Mouse (Mus musculus) stomach, embryonic 15.5 days (tissue): ENCODE measurements around the gene Hint2. TPM values are rescaled to one million over a fixed set of nuclear protein-coding genes. Genes with fewer than 3 reads are reported as not detected.

ENCODE experiments used
- ATAC-seq: fragments of 200-750 bp; cut with Nextera tagmentation; 2 replicates; pipeline ENCODE4 v1.8.0; 2017; ENCODE audit warnings: low read depth, moderate number of reproducible peaks, moderate TSS enrichment; ENCODE audit not compliant: insufficient read depth, low FRiP score
- H3K27ac ChIP-seq: fragments of 300-500 bp; sonication (generic); 2 replicates; pipeline ENCODE4 v1.5.1; 2015; ENCODE audit warnings: mild to moderate bottlenecking, inconsistent platforms
- H3K27me3 ChIP-seq: fragments of 300-500 bp; sonication (generic); replicated peaks from 2 replicates; pipeline ENCODE4 v1.6.1; 2015; ENCODE audit warnings: inconsistent platforms
- H3K36me3 ChIP-seq: fragments of 300-500 bp; sonication (generic); 2 replicates; pipeline ENCODE4 v1.6.1; 2015; ENCODE audit warnings: inconsistent platforms
- H3K4me1 ChIP-seq: fragments of 300-500 bp; sonication (generic); 2 replicates; pipeline ENCODE4 v1.6.1; 2015; ENCODE audit warnings: inconsistent platforms
- H3K4me2 ChIP-seq: fragments of 300-500 bp; sonication (generic); 2 replicates; pipeline ENCODE4 v1.6.1; 2015; ENCODE audit warnings: mild to moderate bottlenecking, inconsistent platforms
- H3K4me3 ChIP-seq: fragments of 300-500 bp; sonication (generic); replicated peaks from 2 replicates; pipeline ENCODE4 v1.5.1; 2015; ENCODE audit warnings: inconsistent platforms
- H3K9ac ChIP-seq: fragments of 300-500 bp; sonication (generic); 2 replicates; pipeline ENCODE4 v1.6.1; 2015; ENCODE audit warnings: inconsistent platforms
- H3K9me3 ChIP-seq: fragments of 300-500 bp; sonication (generic); 2 replicates; pipeline ENCODE4 v1.6.1; 2016; ENCODE audit warnings: inconsistent platforms
- WGBS: fragments of 180-500 bp; shearing (Covaris S2); methylation state at CpG from one replicate; pipeline ENCODE4 v1.1.7; 2015; 5-methylcytosine and 5-hydroxymethylcytosine counted together
- polyA plus RNA-seq: library from polyadenylated mRNA; unstranded; fragments of >200 nt; fragmentation: Nextera tagmentation; extraction: Ambion mirVana; gene quantifications from 2 replicates; pipeline ENCODE4 v1.2.1, GENCODE M21; 2015

Hint2 gene
- polyA plus RNA-seq, 1 experiment from 2014 or later = 108 TPM

GRCm38 (mm10) chr4:43679416-43680043 is 23.3 kb upstream of the Hint2 start:
- no peak overlapping the region for H3K9ac ChIP-seq
- no peak overlapping the region for H3K4me3 ChIP-seq
- peaks cover 13% of the 10 kb centered on the region for H3K36me3 ChIP-seq
- H3K4me1 ChIP-seq = no peaks in the 10 kb centered on the region
- 78% methylated on average over 7 of the region's 7 CpGs for WGBS
- no peak for ATAC-seq
- H3K27me3 ChIP-seq = no peaks in the 10 kb centered on the region
- H3K27ac ChIP-seq = no peak overlapping the region
- H3K4me2 ChIP-seq = no peak overlapping the region
- H3K9me3 ChIP-seq = no peaks in the 10 kb centered on the region

GRCm38 (mm10) chr4:43678541-43678940 is 22.3 kb upstream of the Hint2 start:
- no peak for ATAC-seq

GRCm38 (mm10) chr4:43675608-43676007 is 19.3 kb upstream of the Hint2 start:
- WGBS = 65% methylated on average over 4 of the region's 4 CpGs
- H3K9ac ChIP-seq = no peak overlapping the region
- no peak for ATAC-seq

More at GRCm38 (mm10) chr4:43678541-43678940, 22.3 kb upstream of the Hint2 start:
- H3K9me3 ChIP-seq = no peaks in the 10 kb centered on the region
- peaks cover 13% of the 10 kb centered on the region for H3K36me3 ChIP-seq
- no peak overlapping the region for H3K9ac ChIP-seq
- WGBS = 89% methylated on average over 6 of the region's 6 CpGs
- no peaks in the 10 kb centered on the region for H3K4me1 ChIP-seq
- no peak overlapping the region for H3K4me3 ChIP-seq
- H3K27me3 ChIP-seq = no peaks in the 10 kb centered on the region
- H3K4me2 ChIP-seq = no peak overlapping the region
- H3K27ac ChIP-seq = no peak overlapping the region

GRCm38 (mm10) chr4:43674974-43675373 is 18.7 kb upstream of the Hint2 start:
- H3K27me3 ChIP-seq = no peaks in the 10 kb centered on the region

More at GRCm38 (mm10) chr4:43675608-43676007, 19.3 kb upstream of the Hint2 start:
- Histone ChIP-seq H3K27ac (no peak overlapping the region), H3K4me1 (no peaks in the 10 kb centered on the region), H3K27me3 (no peaks in the 10 kb centered on the region), H3K4me2 (no peak overlapping the region), H3K9me3 (no peaks in the 10 kb centered on the region), H3K36me3 (peaks cover 6% of the 10 kb centered on the region), H3K4me3 (no peak overlapping the region)

GRCm38 (mm10) chr4:43673703-43674102 is 17.4 kb upstream of the Hint2 start:
- no peak for ATAC-seq
- no peak overlapping the region for H3K4me3 ChIP-seq
- H3K4me2 ChIP-seq = no peak overlapping the region
- no peak overlapping the region for H3K9ac ChIP-seq
- H3K27ac ChIP-seq = no peak overlapping the region
- 77% methylated on average over 8 of the region's 8 CpGs for WGBS
- H3K4me1 ChIP-seq = peaks cover 12% of the 10 kb centered on the region
- H3K36me3 ChIP-seq = peaks cover 6% of the 10 kb centered on the region
- no peaks in the 10 kb centered on the region for H3K9me3 ChIP-seq
- H3K27me3 ChIP-seq = no peaks in the 10 kb centered on the region

More at GRCm38 (mm10) chr4:43674974-43675373, 18.7 kb upstream of the Hint2 start:
- Histone ChIP-seq H3K4me3 (no peak overlapping the region), H3K9ac (no peak overlapping the region), H3K4me2 (no peak overlapping the region), H3K27ac (no peak overlapping the region), H3K36me3 (peaks cover 6% of the 10 kb centered on the region), H3K4me1 (0 out of 2 replicates have a peak, but pooled peaks cover 3% of the 10 kb centered on the region), H3K9me3 (no peaks in the 10 kb centered on the region)
- 72% methylated on average over 5 of the region's 5 CpGs for WGBS
- no peak for ATAC-seq

GRCm38 (mm10) chr4:43672070-43672469 is 15.8 kb upstream of the Hint2 start:
- no peak for ATAC-seq
- no peaks in the 10 kb centered on the region for H3K9me3 ChIP-seq
- H3K27me3 ChIP-seq = no peaks in the 10 kb centered on the region
- no peak overlapping the region for H3K4me2 ChIP-seq
- WGBS = 4% methylated on average over 2 of the region's 2 CpGs
- no peak overlapping the region for H3K27ac ChIP-seq
- H3K36me3 ChIP-seq = peaks cover 2% of the 10 kb centered on the region
- H3K4me3 ChIP-seq = no peak overlapping the region
- H3K4me1 ChIP-seq = peaks cover 14% of the 10 kb centered on the region
- H3K9ac ChIP-seq = no peak overlapping the region

- H3K27ac ChIP-seq = 0 out of 2 replicates have a peak overlapping the region, but pooled peaks have one; percentile 31
- 1% methylated on average over 24 of the region's 25 CpGs for WGBS
- 0 out of 2 replicates have a peak, but pooled peaks cover 3% of the 10 kb centered on the region for H3K27me3 ChIP-seq
- H3K9ac ChIP-seq = peak overlapping the region; percentile 90
- H3K4me3 ChIP-seq = peak overlapping the region; percentile 84
- peak; percentile 65 for ATAC-seq
- H3K4me1 ChIP-seq = peaks cover 14% of the 10 kb centered on the region
- no peaks in the 10 kb centered on the region for H3K36me3 ChIP-seq
- no peaks in the 10 kb centered on the region for H3K9me3 ChIP-seq
- peak overlapping the region; percentile 86 for H3K4me2 ChIP-seq
Measured at GRCm38 (mm10) chr4:43669428-43669794, 13.1 kb upstream of the Hint2 start.

- H3K27me3 ChIP-seq = 0 out of 2 replicates have a peak, but pooled peaks cover 4% of the 10 kb centered on the region
- H3K4me1 ChIP-seq = peaks cover 14% of the 10 kb centered on the region
- H3K9ac ChIP-seq = peak within 1 kb of the TSS; percentile 90
- WGBS = 1% methylated on average over 39 of the region's 41 CpGs
- 0 out of 2 replicates have a peak within 1 kb of the TSS, but pooled peaks have one; percentile 31 for H3K27ac ChIP-seq
- no peaks in the 10 kb centered on the region for H3K9me3 ChIP-seq
- H3K4me3 ChIP-seq = peak within 1 kb of the TSS; percentile 84
- peak; percentile 95 for ATAC-seq
- H3K4me2 ChIP-seq = peak within 1 kb of the TSS; percentile 86
- no peaks in the 10 kb centered on the region for H3K36me3 ChIP-seq
Measured at GRCm38 (mm10) chr4:43668782-43669427, 12.6 kb upstream of the Hint2 start, which contains the start of the genes Tmem8b and Fam221b. Gene Tmem8b (plus strand): TSS chr4:43668971. Gene Fam221b (minus strand): TSS chr4:43669145.

GRCm38 (mm10) chr4:43666412-43666811 is 10.1 kb upstream of the Hint2 start:
- Histone ChIP-seq H3K4me3 (no peak overlapping the region), H3K4me2 (no peak overlapping the region), H3K4me1 (peaks cover 14% of the 10 kb centered on the region), H3K36me3 (no peaks in the 10 kb centered on the region), H3K9ac (no peak overlapping the region), H3K9me3 (no peaks in the 10 kb centered on the region), H3K27me3 (peaks cover 16% of the 10 kb centered on the region; the same call in 1 of the 2 replicates), H3K27ac (no peak overlapping the region)
- ATAC-seq = no peak
- 22% methylated on average over 4 of the region's 4 CpGs for WGBS

- H3K4me3 ChIP-seq = peak overlapping the region; percentile 77; the same call in 1 of the 2 replicates
- 60% methylated on average over 4 of the region's 4 CpGs for WGBS
- no peak for ATAC-seq
- no peaks in the 10 kb centered on the region for H3K4me1 ChIP-seq
- H3K27ac ChIP-seq = no peak overlapping the region
- peak overlapping the region; percentile 78 for H3K4me2 ChIP-seq
- no peaks in the 10 kb centered on the region for H3K36me3 ChIP-seq
- no peak overlapping the region for H3K9ac ChIP-seq
- 0 out of 2 replicates have a peak, but pooled peaks cover 3% of the 10 kb centered on the region for H3K27me3 ChIP-seq
- H3K9me3 ChIP-seq = no peaks in the 10 kb centered on the region
Measured at GRCm38 (mm10) chr4:43657146-43657545, 880 bp upstream of the Hint2 start.

- Histone ChIP-seq H3K36me3 (no peaks in the 10 kb centered on the region), H3K4me1 (no peaks in the 10 kb centered on the region), H3K4me3 (peak overlapping the region; percentile 77), H3K9me3 (no peaks in the 10 kb centered on the region), H3K9ac (peak overlapping the region; percentile 70), H3K4me2 (peak overlapping the region; percentile 78), H3K27ac (peak overlapping the region; percentile 91), H3K27me3 (0 out of 2 replicates have a peak, but pooled peaks cover 3% of the 10 kb centered on the region)
- 6% methylated on average over 33 of the region's 34 CpGs for WGBS
- ATAC-seq = peak; percentile 8; the same call in 1 of the 2 replicates
Measured at GRCm38 (mm10) chr4:43655656-43656338, 469 bp downstream of the Hint2 start.
